Mouse (Mus musculus): Measurements from ENCODE around the gene C1rl. TPM values are rescaled to one million over a fixed set of nuclear protein-coding genes. Genes with fewer than 3 reads are reported as not detected.
A peak's percentile ranks its signal among the peaks of the same experiment; 100 is the strongest.

The C1rl gene
- total and polyA plus RNA-seq, 2 experiments: 53.6 to 73.0 TPM

GRCm38 (mm10) chr6:124487509-124487908, 5.4 kb upstream of the C1rl start:
- H3K79me2 ChIP-seq (ENCODE audit: control insufficient read depth, insufficient read depth, low read length): no peaks in the 10 kb centered on the region
- peaks cover 6% of the 10 kb centered on the region for H3K4me1 ChIP-seq (ENCODE audit: control insufficient read depth, insufficient read depth, low read length)
- H3K9ac ChIP-seq (ENCODE audit: low read depth, low read length): no peak overlapping the region
- H3K36me3 ChIP-seq (ENCODE audit: control insufficient read depth, insufficient read depth, low read length): no peaks in the 10 kb centered on the region
- H3K27me3 ChIP-seq (ENCODE audit: control insufficient read depth, insufficient read depth, low read length): no peaks in the 10 kb centered on the region
- TF ChIP-seq CTCF (IDR thresholded peaks at IDR 0.05; ENCODE audit: low read depth, low read length): no peak
- no peak for TF ChIP-seq POLR2A (IDR thresholded peaks at IDR 0.05; ENCODE audit: extremely low read depth, insufficient read depth, low read length)
- no peak overlapping the region for H3K27ac ChIP-seq (replicated peaks; ENCODE audit: insufficient read depth, low read depth, low read length)
- DNase-seq (ENCODE audit: extremely low read depth, low read depth, low spot score): no peak
- no peak overlapping the region for H3K4me3 ChIP-seq (ENCODE audit: insufficient read depth, low read depth, low read length)
- 78% methylated on average over 2 of the region's 2 CpGs for WGBS

GRCm38 (mm10) chr6:124488952-124489351, 4.0 kb upstream of the C1rl start:
- no peak for TF ChIP-seq CTCF (IDR thresholded peaks at IDR 0.05; ENCODE audit: low read depth, low read length)
- no peak for TF ChIP-seq POLR2A (IDR thresholded peaks at IDR 0.05; ENCODE audit: extremely low read depth, insufficient read depth, low read length)
- Histone ChIP-seq H3K4me3 (ENCODE audit: insufficient read depth, low read depth, low read length) (no peak overlapping the region), H3K4me1 (ENCODE audit: control insufficient read depth, insufficient read depth, low read length) (no peaks in the 10 kb centered on the region), H3K27me3 (ENCODE audit: control insufficient read depth, insufficient read depth, low read length) (no peaks in the 10 kb centered on the region), H3K79me2 (ENCODE audit: control insufficient read depth, insufficient read depth, low read length) (no peaks in the 10 kb centered on the region; the same call in 1 of the 2 replicates), H3K36me3 (ENCODE audit: control insufficient read depth, insufficient read depth, low read length) (no peaks in the 10 kb centered on the region), H3K27ac (replicated peaks; ENCODE audit: insufficient read depth, low read depth, low read length) (no peak overlapping the region), H3K9ac (ENCODE audit: low read depth, low read length) (no peak overlapping the region)
- no peak for DNase-seq (ENCODE audit: extremely low read depth, low read depth, low spot score)
- 91% methylated on average over 4 of the region's 4 CpGs for WGBS

- Histone ChIP-seq H3K36me3 (ENCODE audit: control insufficient read depth, insufficient read depth, low read length) (peaks cover 3% of the 10 kb centered on the region; the same call in 1 of the 2 replicates), H3K79me2 (ENCODE audit: control insufficient read depth, insufficient read depth, low read length) (no peaks in the 10 kb centered on the region; the same call in 1 of the 2 replicates), H3K4me1 (ENCODE audit: control insufficient read depth, insufficient read depth, low read length) (no peaks in the 10 kb centered on the region; the same call in 1 of the 2 replicates), H3K27ac (replicated peaks; ENCODE audit: insufficient read depth, low read depth, low read length) (no peak overlapping the region), H3K4me3 (ENCODE audit: insufficient read depth, low read depth, low read length) (no peak overlapping the region), H3K27me3 (ENCODE audit: control insufficient read depth, insufficient read depth, low read length) (no peaks in the 10 kb centered on the region), H3K9ac (ENCODE audit: low read depth, low read length) (no peak overlapping the region)
- DNase-seq (ENCODE audit: extremely low read depth, low read depth, low spot score): no peak
- TF ChIP-seq POLR2A (IDR thresholded peaks at IDR 0.05; ENCODE audit: extremely low read depth, insufficient read depth, low read length): no peak
- TF ChIP-seq CTCF (IDR thresholded peaks at IDR 0.05; ENCODE audit: low read depth, low read length): no peak
- 83% methylated on average over 6 of the region's 6 CpGs for WGBS
These were observed 1.5 kb upstream of the C1rl start for GRCm38 (mm10) chr6:124491427-124491826.

GRCm38 (mm10) chr6:124493886-124494285, 973 bp downstream of the C1rl start:
- TF ChIP-seq POLR2A (IDR thresholded peaks at IDR 0.05; ENCODE audit: extremely low read depth, insufficient read depth, low read length) (no peak), CTCF (IDR thresholded peaks at IDR 0.05; ENCODE audit: low read depth, low read length) (no peak)
- no peaks in the 10 kb centered on the region; the same call in 1 of the 2 replicates for H3K79me2 ChIP-seq (ENCODE audit: control insufficient read depth, insufficient read depth, low read length)
- peak overlapping the region; percentile 71 for H3K9ac ChIP-seq (ENCODE audit: low read depth, low read length)
- H3K27ac ChIP-seq (replicated peaks; ENCODE audit: insufficient read depth, low read depth, low read length): peak overlapping the region; percentile 87
- 30% methylated on average over 5 of the region's 5 CpGs for WGBS
- H3K36me3 ChIP-seq (ENCODE audit: control insufficient read depth, insufficient read depth, low read length): peaks cover 3% of the 10 kb centered on the region; the same call in 1 of the 2 replicates
- H3K4me1 ChIP-seq (ENCODE audit: control insufficient read depth, insufficient read depth, low read length): no peaks in the 10 kb centered on the region; the same call in 1 of the 2 replicates
- H3K27me3 ChIP-seq (ENCODE audit: control insufficient read depth, insufficient read depth, low read length): no peaks in the 10 kb centered on the region
- DNase-seq (ENCODE audit: extremely low read depth, low read depth, low spot score): peak; percentile 75
- peak overlapping the region; percentile 50 for H3K4me3 ChIP-seq (ENCODE audit: insufficient read depth, low read depth, low read length)

- Histone ChIP-seq H3K36me3 (ENCODE audit: control insufficient read depth, insufficient read depth, low read length) (peaks cover 3% of the 10 kb centered on the region; the same call in 1 of the 2 replicates), H3K4me1 (ENCODE audit: control insufficient read depth, insufficient read depth, low read length) (peaks cover 10% of the 10 kb centered on the region), H3K9ac (ENCODE audit: low read depth, low read length) (no peak overlapping the region), H3K79me2 (ENCODE audit: control insufficient read depth, insufficient read depth, low read length) (no peaks in the 10 kb centered on the region; the same call in 1 of the 2 replicates), H3K4me3 (ENCODE audit: insufficient read depth, low read depth, low read length) (no peak overlapping the region), H3K27me3 (ENCODE audit: control insufficient read depth, insufficient read depth, low read length) (no peaks in the 10 kb centered on the region), H3K27ac (replicated peaks; ENCODE audit: insufficient read depth, low read depth, low read length) (no peak overlapping the region)
- TF ChIP-seq POLR2A (IDR thresholded peaks at IDR 0.05; ENCODE audit: extremely low read depth, insufficient read depth, low read length): no peak
- TF ChIP-seq CTCF (IDR thresholded peaks at IDR 0.05; ENCODE audit: low read depth, low read length): no peak
- DNase-seq (ENCODE audit: extremely low read depth, low read depth, low spot score): no peak
- 80% methylated on average over 5 of the region's 5 CpGs for WGBS
These were observed 3.1 kb downstream of the C1rl start for GRCm38 (mm10) chr6:124496054-124496453.

- peak overlapping the region; percentile 97 for H3K27ac ChIP-seq (replicated peaks; ENCODE audit: insufficient read depth, low read depth, low read length)
These were observed 7.1 kb downstream of the C1rl start for GRCm38 (mm10) chr6:124499914-124500566.

More at GRCm38 (mm10) chr6:124499914-124500566, 7.1 kb downstream of the C1rl start:
- WGBS: 18% methylated on average over 10 of the region's 10 CpGs
- Histone ChIP-seq H3K4me1 (ENCODE audit: control insufficient read depth, insufficient read depth, low read length) (peaks cover 16% of the 10 kb centered on the region), H3K27me3 (ENCODE audit: control insufficient read depth, insufficient read depth, low read length) (no peaks in the 10 kb centered on the region), H3K79me2 (ENCODE audit: control insufficient read depth, insufficient read depth, low read length) (no peaks in the 10 kb centered on the region; the same call in 1 of the 2 replicates), H3K9ac (ENCODE audit: low read depth, low read length) (peak overlapping the region; percentile 70), H3K4me3 (ENCODE audit: insufficient read depth, low read depth, low read length) (0 out of 2 replicates have a peak overlapping the region, but pooled peaks have one; percentile 9), H3K36me3 (ENCODE audit: control insufficient read depth, insufficient read depth, low read length) (peaks cover 8% of the 10 kb centered on the region; the same call in 1 of the 2 replicates)
- DNase-seq (ENCODE audit: extremely low read depth, low read depth, low spot score): peak; percentile 95
- TF ChIP-seq CTCF (IDR thresholded peaks at IDR 0.05; ENCODE audit: low read depth, low read length) (no peak), POLR2A (IDR thresholded peaks at IDR 0.05; ENCODE audit: extremely low read depth, insufficient read depth, low read length) (no peak)
